Mouse (Mus musculus): ENCODE results near the gene Itprid1.

The Itprid1 gene

GRCm38 (mm10) chr6:55901568-55902328 is 65.1 kb downstream of the Itprid1 start:
- no peak for DNase-seq

- DNase-seq = no peak
Measured at GRCm38 (mm10) chr6:55902329-55902605, 65.6 kb downstream of the Itprid1 start.

DNA sequence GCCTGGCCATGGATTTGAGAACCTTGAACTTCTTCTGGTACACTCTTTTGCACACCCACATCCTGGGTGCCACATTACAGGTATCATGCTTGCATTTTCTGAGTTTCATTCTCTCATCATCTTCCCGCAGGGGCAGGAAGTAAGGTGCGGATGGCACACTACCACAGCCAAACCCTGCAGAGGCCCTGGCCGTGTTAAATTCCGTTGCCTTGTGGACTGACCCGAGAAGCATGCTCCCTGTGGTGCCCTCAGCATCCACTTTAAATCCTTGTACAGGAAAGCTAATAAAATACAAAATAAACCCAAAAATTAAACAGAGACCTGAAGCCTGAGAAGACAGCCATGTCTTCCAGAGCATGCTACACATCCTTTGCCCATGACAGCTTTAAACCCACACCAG is 82.5 kb downstream of the Itprid1 start:
- no peak for DNase-seq

DNA sequence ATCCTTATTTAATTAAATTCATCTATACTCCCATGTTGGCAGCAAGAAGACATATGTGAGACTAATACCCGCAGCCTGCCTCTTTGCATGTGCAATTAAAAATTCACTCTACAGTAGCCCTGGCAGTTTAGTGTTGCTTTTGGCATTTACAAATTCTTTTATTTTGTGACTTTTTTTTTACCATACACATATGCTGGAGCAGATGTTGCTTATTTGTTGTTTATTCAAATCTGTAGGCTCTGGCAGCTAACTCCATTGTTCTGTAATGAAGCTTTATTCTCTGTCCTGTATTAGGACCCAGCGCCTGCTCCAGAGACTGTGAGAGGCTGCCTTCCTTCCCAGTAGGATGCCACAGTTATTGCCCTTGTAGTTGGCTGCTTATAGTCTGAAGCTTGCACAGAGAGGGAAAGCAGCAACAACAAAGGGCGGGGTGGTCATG is 83.6 kb downstream of the Itprid1 start:
- DNase-seq = no peak

GRCm38 (mm10) chr6:55920866-55921630 is 84.4 kb downstream of the Itprid1 start:
- peak; percentile 21 for DNase-seq

GRCm38 (mm10) chr6:55944709-55945108 is 108.0 kb downstream of the Itprid1 start:
- DNase-seq = no peak

GRCm38 (mm10) chr6:55950345-55951110 is 113.8 kb downstream of the Itprid1 start:
- DNase-seq = peak; percentile 70

DNA sequence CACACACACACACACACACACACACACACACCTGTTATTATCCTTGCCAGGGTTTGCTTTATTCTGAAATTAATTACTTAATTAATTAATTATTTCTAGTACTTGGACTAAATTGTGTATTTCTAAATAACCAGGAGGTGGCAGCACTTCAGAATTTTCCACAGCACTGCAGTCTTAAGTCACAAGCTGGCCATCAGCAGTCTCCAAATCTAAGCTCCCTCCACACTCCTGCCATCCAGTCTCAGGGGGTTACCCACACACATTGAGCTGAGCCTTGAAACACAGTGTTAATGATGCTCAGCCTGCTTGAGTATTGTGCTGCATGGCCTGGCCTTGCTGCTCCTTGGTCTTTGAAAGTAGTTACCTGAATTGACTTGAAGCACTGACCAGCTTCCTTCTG is 136.3 kb downstream of the Itprid1 start:
- peak; percentile 27 for DNase-seq

DNA sequence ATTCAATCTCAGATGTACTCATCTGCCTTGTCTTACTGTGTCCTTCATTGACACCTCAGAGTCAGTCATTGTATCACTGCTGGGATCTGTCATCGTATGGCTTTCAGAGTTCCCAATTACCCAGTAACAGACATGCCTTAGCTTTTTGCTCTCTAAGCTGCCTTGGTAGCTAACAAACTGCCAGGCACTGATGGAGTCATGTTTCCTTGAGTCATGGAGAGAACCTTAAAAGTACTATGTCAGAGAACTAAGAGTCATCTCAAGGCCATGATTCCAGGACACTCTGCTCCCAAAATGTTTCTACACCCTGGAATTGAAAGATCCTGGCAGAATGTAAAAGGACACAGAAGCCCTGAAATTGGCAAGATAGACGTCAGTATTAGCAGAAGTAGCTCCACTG is 143.1 kb downstream of the Itprid1 start:
- DNase-seq = no peak

- DNase-seq = no peak
Measured at GRCm38 (mm10) chr6:56008711-56009110, 172.0 kb downstream of the Itprid1 start.

GRCm38 (mm10) chr6:56012384-56012783 is 175.7 kb downstream of the Itprid1 start:
- peak; percentile 8 for DNase-seq

DNA sequence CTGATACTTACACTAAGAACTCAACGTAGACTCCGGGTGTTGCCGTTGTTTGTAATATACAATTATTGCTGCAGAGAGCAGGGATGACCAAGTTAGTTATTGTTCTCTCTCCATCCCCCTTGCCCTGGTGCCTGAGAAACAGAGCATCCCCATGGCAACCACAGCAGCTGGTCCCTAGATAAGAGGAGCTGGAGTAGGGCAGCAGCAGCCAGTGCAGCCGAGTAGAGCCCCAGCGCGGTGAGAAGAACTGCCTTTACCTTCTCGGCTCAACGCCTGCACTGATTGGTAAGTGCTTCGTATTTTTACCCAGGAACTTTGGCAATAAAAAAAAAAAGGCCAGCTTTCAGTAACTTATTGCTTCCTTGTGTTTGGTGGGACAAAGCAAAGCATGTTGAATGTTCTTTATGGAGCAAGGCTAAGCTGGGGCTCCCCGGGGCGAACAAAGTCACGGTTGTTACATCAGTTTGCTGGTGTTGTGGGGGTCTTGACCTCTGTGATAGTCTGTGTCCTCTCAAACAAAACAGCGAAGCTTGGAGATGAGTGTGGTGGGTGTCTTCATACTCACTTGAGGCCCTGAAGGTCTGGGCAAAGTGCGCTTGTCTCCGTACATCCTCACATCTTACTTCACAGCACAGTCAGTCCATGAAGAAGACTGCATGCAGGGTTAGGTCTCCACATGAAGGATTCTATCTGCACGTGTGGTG is 180.7 kb downstream of the Itprid1 start, which contains the start of gene Ppp1r17:
Gene Ppp1r17, plus strand, starts transcription at position 207 of the 704 bp plus-strand sequence.
- no peak for DNase-seq

DNA sequence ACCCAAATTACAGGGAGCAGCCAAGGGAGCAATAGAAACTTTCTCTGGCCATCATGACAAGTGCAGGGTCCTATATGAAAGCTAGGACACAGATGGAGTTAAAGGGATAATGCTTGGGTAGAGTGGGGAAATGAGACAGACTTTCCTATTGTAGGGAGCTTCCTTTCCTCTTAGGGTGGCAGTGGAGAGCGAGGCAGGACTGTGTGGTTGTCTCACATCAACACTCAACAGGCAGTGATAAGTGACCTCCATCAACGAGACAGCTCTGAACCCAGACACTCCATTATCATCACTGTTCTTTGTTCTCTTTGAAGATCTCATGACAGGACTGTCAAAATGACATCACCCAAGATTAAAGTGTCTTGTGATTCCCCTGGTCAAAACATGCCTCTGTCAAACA is 182.9 kb downstream of the Itprid1 start:
- no peak for DNase-seq

- DNase-seq = no peak
Measured at GRCm38 (mm10) chr6:56025533-56025932, 188.8 kb downstream of the Itprid1 start.

GRCm38 (mm10) chr6:56027318-56027717 is 190.6 kb downstream of the Itprid1 start:
- no peak for DNase-seq

- no peak for DNase-seq
Measured at GRCm38 (mm10) chr6:56027966-56028365, 191.3 kb downstream of the Itprid1 start.

Measured in right cerebral cortex, adult 18-20 months (tissue).